Mouse (Mus musculus): ENCODE measurements at regions not wholly inside any gene's neighbourhood (a gene's known extent, or its start where the extent isn't known, plus 50 kb on each side); places are given as distances from the start of the nearest gene placed in this dataset.

- no peak for TF ChIP-seq CTCF (IDR thresholded peaks at IDR 0.05 in 2 of 3, conservative IDR thresholded peaks at IDR 0.05 in 1 of 3; ENCODE audit: control insufficient read depth in 1 of 3, insufficient read depth in 1 of 3, low read depth in 2 of 3, low read length in 3 of 3, poor library complexity in 1 of 3, severe bottlenecking in 1 of 3)
- TF ChIP-seq ZKSCAN1 (IDR thresholded peaks at IDR 0.05; ENCODE audit: low read depth, low read length): no peak
- TF ChIP-seq USF2 (IDR thresholded peaks at IDR 0.05; ENCODE audit: borderline replicate concordance in 1 of 2, insufficient read depth in 1 of 2, low read depth in 1 of 2, low read length in 2 of 2): no peak
- TF ChIP-seq EP300 (IDR thresholded peaks at IDR 0.05; ENCODE audit: low read depth in 1 of 2, low read length in 2 of 2): no peak
- TF ChIP-seq MAZ (IDR thresholded peaks at IDR 0.05; ENCODE audit: low read depth, low read length): no peak
- TF ChIP-seq POLR2A (IDR thresholded peaks at IDR 0.05; ENCODE audit: control insufficient read depth in 1 of 2, insufficient read depth in 1 of 2, low read depth in 1 of 2, low read length in 2 of 2, poor library complexity in 1 of 2): no peak
Observed at GRCm38 (mm10) chr14:105693713-105694112, 202.9 kb downstream of the Spry2 start.
